Mouse (Mus musculus): Measurements from ENCODE around the gene Nemp1. TPM values are rescaled to one million over a fixed set of nuclear protein-coding genes. Genes with fewer than 3 reads are reported as not detected.
A peak's percentile ranks its signal among the peaks of the same experiment; 100 is the strongest.

Nemp1 gene
- polyA plus RNA-seq, 1 experiment = 5.6 TPM

DNA sequence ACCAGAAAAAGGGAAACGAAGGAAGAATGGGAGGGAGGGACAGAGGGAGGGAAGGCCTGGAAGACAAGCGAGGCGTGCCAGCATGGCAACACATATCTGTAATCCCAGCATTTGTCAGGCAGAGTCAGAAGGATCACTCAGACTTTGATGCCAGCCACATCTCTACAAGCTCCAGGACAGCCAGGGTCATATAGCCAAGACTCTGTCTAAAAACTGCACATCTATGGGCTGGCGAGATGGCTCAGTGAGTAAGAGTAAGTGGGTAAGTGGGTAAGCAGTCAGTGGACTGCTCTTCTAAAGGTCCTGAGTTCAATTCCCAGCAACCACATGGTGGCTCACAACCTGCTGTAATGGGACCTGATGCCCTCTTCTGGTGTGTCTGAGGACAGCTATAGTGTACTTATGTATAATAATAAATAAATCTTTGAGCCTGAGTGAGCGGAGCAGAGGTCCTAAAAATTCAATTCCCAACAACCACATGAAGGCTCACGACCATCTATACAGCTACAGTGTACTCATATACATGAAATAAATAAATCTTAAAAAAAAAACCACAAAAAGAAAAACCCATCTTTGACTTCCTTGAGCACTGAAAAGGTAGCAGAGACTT lies 7.5 kb downstream of the Nemp1 start:
- no peaks in the 10 kb centered on the region for H3K27me3 ChIP-seq (ENCODE audit: control insufficient read depth, insufficient read depth, insufficient read length)
- peak overlapping the region; percentile 35 for H3K4me2 ChIP-seq (ENCODE audit: low read depth)
- no peaks in the 10 kb centered on the region for H3K36me3 ChIP-seq (ENCODE audit: control insufficient read depth, insufficient read depth)
- no peaks in the 10 kb centered on the region for H3K79me2 ChIP-seq (ENCODE audit: control insufficient read depth, insufficient read depth)
- H3ac ChIP-seq (ENCODE audit: control insufficient read depth, insufficient read length) = no peak overlapping the region
- peak overlapping the region; percentile 42 for H3K4me3 ChIP-seq
- no peak for TF ChIP-seq POLR2AphosphoS2 (IDR thresholded peaks at IDR 0.05; ENCODE audit: insufficient read length, low read depth)
- no peak for TF ChIP-seq MYOG (IDR thresholded peaks at IDR 0.05; ENCODE audit: control insufficient read depth in 1 of 3, insufficient read depth in 1 of 3, insufficient read length in 2 of 3, low read depth in 2 of 3)
- no peak for TF ChIP-seq TCF3 (IDR thresholded peaks at IDR 0.05; ENCODE audit: insufficient read length, low read depth)
- TF ChIP-seq TCF12 (IDR thresholded peaks at IDR 0.05; ENCODE audit: insufficient read depth, poor library complexity, severe bottlenecking) = no peak
- no peak for TF ChIP-seq REST (IDR thresholded peaks at IDR 0.05; ENCODE audit: insufficient read depth, insufficient read length)
- TF ChIP-seq MYOD1 (IDR thresholded peaks at IDR 0.05; ENCODE audit: control insufficient read depth in 1 of 3, insufficient read length in 2 of 3, low read depth in 2 of 3) = no peak
- TF ChIP-seq USF1 (IDR thresholded peaks at IDR 0.05; ENCODE audit: low read depth) = no peak
- TF ChIP-seq CEBPB (IDR thresholded peaks at IDR 0.05; ENCODE audit: insufficient read depth, poor library complexity, severe bottlenecking) = no peak
- no peak for TF ChIP-seq POLR2A (IDR thresholded peaks at IDR 0.05; ENCODE audit: insufficient read length, low read depth)
- TF ChIP-seq SRF (IDR thresholded peaks at IDR 0.05; ENCODE audit: control insufficient read depth, insufficient read length, low read depth) = no peak
- TF ChIP-seq E2F4 (IDR thresholded peaks at IDR 0.05; ENCODE audit: insufficient read depth) = no peak
- TF ChIP-seq MAX (IDR thresholded peaks at IDR 0.05; ENCODE audit: low read depth) = no peak

DNA sequence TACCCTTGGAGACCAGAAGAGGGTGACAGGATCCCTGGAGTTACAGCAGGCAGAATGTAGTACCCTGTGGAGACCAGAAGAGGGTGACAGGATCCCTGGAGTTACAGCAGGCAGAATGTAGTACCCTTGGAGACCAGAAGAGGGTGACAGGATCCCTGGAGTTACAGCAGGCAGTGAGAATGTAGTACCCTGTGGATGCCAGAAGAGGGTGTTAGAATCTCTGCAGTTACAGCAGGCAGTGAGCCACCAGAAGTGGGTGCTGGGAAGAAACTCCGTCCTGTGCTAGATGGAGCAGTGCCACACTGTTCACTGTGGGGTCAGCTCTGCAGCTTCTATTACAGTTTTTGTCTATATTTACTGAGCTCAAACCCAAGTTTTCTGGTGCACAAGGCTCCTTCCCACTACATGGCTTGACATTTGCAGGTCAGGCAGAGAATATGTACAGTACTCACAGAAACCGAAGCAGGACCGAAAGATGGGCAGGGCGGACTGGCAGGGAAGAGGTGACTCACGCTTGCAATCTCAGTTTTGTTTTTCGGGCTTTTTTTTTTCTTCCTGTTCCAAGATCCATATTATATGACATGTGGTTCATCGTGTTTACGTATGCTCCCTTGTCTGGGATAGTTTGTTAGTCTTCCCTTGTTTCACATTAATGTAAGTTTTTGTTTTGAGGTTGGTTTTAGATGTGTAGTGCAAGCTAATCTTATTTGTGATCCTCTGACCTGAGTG lies 8.3 kb downstream of the Nemp1 start:
- peak overlapping the region; percentile 87 for H3K4me2 ChIP-seq (ENCODE audit: low read depth)
- peak overlapping the region; percentile 42 for H3K4me3 ChIP-seq
- H3K36me3 ChIP-seq (ENCODE audit: control insufficient read depth, insufficient read depth) = no peaks in the 10 kb centered on the region
- H3K79me2 ChIP-seq (ENCODE audit: control insufficient read depth, insufficient read depth) = no peaks in the 10 kb centered on the region
- no peak overlapping the region for H3ac ChIP-seq (ENCODE audit: control insufficient read depth, insufficient read length)
- TF ChIP-seq POLR2A (IDR thresholded peaks at IDR 0.05; ENCODE audit: insufficient read length, low read depth) = peak; percentile 41
- TF ChIP-seq POLR2AphosphoS2 (IDR thresholded peaks at IDR 0.05; ENCODE audit: insufficient read length, low read depth) = peak; percentile 52
- no peak for TF ChIP-seq CEBPB (IDR thresholded peaks at IDR 0.05; ENCODE audit: insufficient read depth, poor library complexity, severe bottlenecking)
- no peaks in the 10 kb centered on the region for H3K27me3 ChIP-seq (ENCODE audit: control insufficient read depth, insufficient read depth, insufficient read length)

GRCm38 (mm10) chr10:127675859-127676398 lies 9.2 kb downstream of the Nemp1 start:
- no peak overlapping the region for H3ac ChIP-seq (ENCODE audit: control insufficient read depth, insufficient read length)
- peak overlapping the region; percentile 42 for H3K4me3 ChIP-seq
- peak overlapping the region; percentile 87 for H3K4me2 ChIP-seq (ENCODE audit: low read depth)
- H3K27me3 ChIP-seq (ENCODE audit: control insufficient read depth, insufficient read depth, insufficient read length) = no peaks in the 10 kb centered on the region
- H3K79me2 ChIP-seq (ENCODE audit: control insufficient read depth, insufficient read depth) = peaks cover 6% of the 10 kb centered on the region
- no peaks in the 10 kb centered on the region for H3K36me3 ChIP-seq (ENCODE audit: control insufficient read depth, insufficient read depth)
- TF ChIP-seq POLR2AphosphoS2 (IDR thresholded peaks at IDR 0.05; ENCODE audit: insufficient read length, low read depth) = no peak

- H3K4me3 ChIP-seq = peak overlapping the region; percentile 42
- H3K79me2 ChIP-seq (ENCODE audit: control insufficient read depth, insufficient read depth) = peaks cover 12% of the 10 kb centered on the region
- H3K4me2 ChIP-seq (ENCODE audit: low read depth) = peak overlapping the region; percentile 98
- peak overlapping the region; percentile 17 for H3ac ChIP-seq (ENCODE audit: control insufficient read depth, insufficient read length)
- no peaks in the 10 kb centered on the region for H3K27me3 ChIP-seq (ENCODE audit: control insufficient read depth, insufficient read depth, insufficient read length)
- TF ChIP-seq E2F4 (IDR thresholded peaks at IDR 0.05; ENCODE audit: insufficient read depth) = peak; percentile 88
- TF ChIP-seq REST (IDR thresholded peaks at IDR 0.05; ENCODE audit: insufficient read depth, insufficient read length) = no peak
- no peak for TF ChIP-seq TCF3 (IDR thresholded peaks at IDR 0.05; ENCODE audit: insufficient read length, low read depth)
- peak; percentile 83 for TF ChIP-seq POLR2AphosphoS2 (IDR thresholded peaks at IDR 0.05; ENCODE audit: insufficient read length, low read depth)
- TF ChIP-seq MAX (IDR thresholded peaks at IDR 0.05; ENCODE audit: low read depth) = no peak
- no peak for TF ChIP-seq CEBPB (IDR thresholded peaks at IDR 0.05; ENCODE audit: insufficient read depth, poor library complexity, severe bottlenecking)
- TF ChIP-seq POLR2A (IDR thresholded peaks at IDR 0.05; ENCODE audit: insufficient read length, low read depth) = peak; percentile 74
- no peak for TF ChIP-seq TCF12 (IDR thresholded peaks at IDR 0.05; ENCODE audit: insufficient read depth, poor library complexity, severe bottlenecking)
- TF ChIP-seq MYOG (IDR thresholded peaks at IDR 0.05; ENCODE audit: control insufficient read depth in 1 of 3, insufficient read depth in 1 of 3, insufficient read length in 2 of 3, low read depth in 2 of 3) = peak in 1 of 3 experiments; percentile 60
- TF ChIP-seq SRF (IDR thresholded peaks at IDR 0.05; ENCODE audit: control insufficient read depth, insufficient read length, low read depth) = no peak
- TF ChIP-seq MYOD1 (IDR thresholded peaks at IDR 0.05; ENCODE audit: control insufficient read depth in 1 of 3, insufficient read length in 2 of 3, low read depth in 2 of 3) = peak in 1 of 3 experiments; percentile 50
- TF ChIP-seq USF1 (IDR thresholded peaks at IDR 0.05; ENCODE audit: low read depth) = no peak
- no peaks in the 10 kb centered on the region for H3K36me3 ChIP-seq (ENCODE audit: control insufficient read depth, insufficient read depth)
These were observed 10.2 kb downstream of the Nemp1 start for GRCm38 (mm10) chr10:127676691-127677548.
